Comparison of ENCODE assay signal across 9 mouse cellular contexts in genomic region chr3:96639219-96639618, GRCm38 (mm10). TPM values are rescaled to one million over a fixed set of nuclear protein-coding genes. Genes with fewer than 3 reads are reported as not detected.
DNase-seq lines count a peak whose midpoint lies in the region; ATAC-seq and TF ChIP-seq lines count a peak whose summit lies in the region.
"Had no signal": no experiment of that assay in that cellular context is flagged by ENCODE, and none has a peak within 500 bp of the region (broad histone marks: within the 10 kb centered on the region; RNA-seq: fewer than 3 reads in every experiment).

No protein-coding gene starts in this region.

- no peak for ATAC-seq in heart, embryonic 12.5 days (ENCODE audit: insufficient number of reproducible peaks, low FRiP score)
- ATAC-seq in embryonic facial prominence, embryonic 11.5 days (replicated peaks; ENCODE audit: insufficient number of reproducible peaks, low FRiP score, low TSS enrichment, low read depth): no peak
- no peak for ATAC-seq in stomach, postnatal 0 days (ENCODE audit: low FRiP score, low TSS enrichment)

- TF ChIP-seq CTCF in heart, adult 2 months (IDR thresholded peaks at IDR 0.05): peak; percentile 95
- TF ChIP-seq CTCF in C2C12 (IDR thresholded peaks at IDR 0.05; ENCODE audit: control insufficient read depth, insufficient read depth, insufficient read length): peak; percentile 46
- TF ChIP-seq CTCF in stomach, postnatal 0 days (IDR thresholded peaks at IDR 0.05; ENCODE audit: low read depth): peak; percentile 80

- H3K4me3 ChIP-seq in heart, adult 2 months: no peak overlapping the region
- H3K4me3 ChIP-seq in heart, embryonic 12.5 days: no peak overlapping the region
- no peak overlapping the region for H3K4me3 ChIP-seq in C2C12 (ENCODE audit: insufficient read depth, poor library complexity, severe bottlenecking)
- no peak overlapping the region for H3K4me3 ChIP-seq in embryonic facial prominence, embryonic 11.5 days (ENCODE audit: low read depth, low read length)
- no peak overlapping the region for H3K4me3 ChIP-seq in stomach, postnatal 0 days (ENCODE audit: low read depth, low read length)
- H3K4me3 ChIP-seq: limb, embryonic 15.5 days had no signal

- H3K27me3 ChIP-seq in heart, adult 2 months (ENCODE audit: control insufficient read depth, insufficient read depth, low read length): no peaks in the 10 kb centered on the region
- H3K27me3 ChIP-seq in heart, embryonic 12.5 days (replicated peaks): no peaks in the 10 kb centered on the region
- no peaks in the 10 kb centered on the region for H3K27me3 ChIP-seq in C2C12 (ENCODE audit: control insufficient read depth, insufficient read depth, insufficient read length)
- no peaks in the 10 kb centered on the region for H3K27me3 ChIP-seq in embryonic facial prominence, embryonic 11.5 days (ENCODE audit: control insufficient read depth, insufficient read depth, low read length)
- no peaks in the 10 kb centered on the region for H3K27me3 ChIP-seq in stomach, postnatal 0 days (ENCODE audit: control insufficient read depth, insufficient read depth, low read length)
- H3K27me3 ChIP-seq: limb, embryonic 15.5 days had no signal

- peak; percentile 61 to 77 for DNase-seq in heart, adult 2 months
- DNase-seq in adrenal gland, postnatal 10 days: peak; percentile 76
- peak; percentile 67 for DNase-seq in embryonic facial prominence, embryonic 11.5 days (ENCODE audit: low spot score)
- DNase-seq in kidney, postnatal 36 days: peak; percentile 69 to 87
- DNase-seq in lung, postnatal 4 days: peak; percentile 37 to 71
- peak; percentile 72 for DNase-seq in stomach, postnatal 0 days (ENCODE audit: low spot score)

- no peaks in the 10 kb centered on the region for H3K9me3 ChIP-seq in heart, embryonic 12.5 days (replicated peaks)
- H3K9me3 ChIP-seq in embryonic facial prominence, embryonic 11.5 days (replicated peaks; ENCODE audit: control insufficient read depth, low read length): no peaks in the 10 kb centered on the region
- H3K9me3 ChIP-seq in stomach, postnatal 0 days (ENCODE audit: control insufficient read depth, low read length): no peaks in the 10 kb centered on the region
- H3K9me3 ChIP-seq: limb, embryonic 15.5 days had no signal

- H3K79me2 ChIP-seq in heart, adult 2 months (replicated peaks; ENCODE audit: control insufficient read depth, insufficient read depth, low read length): peaks cover 1% of the 10 kb centered on the region
- H3K79me2 ChIP-seq in C2C12 (ENCODE audit: control insufficient read depth, insufficient read depth): peaks cover 13% of the 10 kb centered on the region

- no peak overlapping the region for H3K27ac ChIP-seq in heart, adult 2 months
- no peak overlapping the region for H3K27ac ChIP-seq in heart, embryonic 12.5 days (ENCODE audit: poor library complexity, severe bottlenecking)
- no peak overlapping the region for H3K27ac ChIP-seq in embryonic facial prominence, embryonic 11.5 days (replicated peaks; ENCODE audit: low read depth, low read length)
- H3K27ac ChIP-seq in stomach, postnatal 0 days (replicated peaks): no peak overlapping the region
- H3K27ac ChIP-seq: limb, embryonic 15.5 days had no signal

- no peaks in the 10 kb centered on the region for H3K36me3 ChIP-seq in heart, adult 2 months (ENCODE audit: control insufficient read depth, insufficient read depth, low read length)
- H3K36me3 ChIP-seq in heart, embryonic 12.5 days: peaks cover 59% of the 10 kb centered on the region
- H3K36me3 ChIP-seq in C2C12 (ENCODE audit: control insufficient read depth, insufficient read depth): peaks cover 26% of the 10 kb centered on the region
- H3K36me3 ChIP-seq in embryonic facial prominence, embryonic 11.5 days (replicated peaks; ENCODE audit: control insufficient read depth, insufficient read depth, low read depth, low read length): peaks cover 6% of the 10 kb centered on the region
- H3K36me3 ChIP-seq in stomach, postnatal 0 days (ENCODE audit: control insufficient read depth, insufficient read depth, low read length): peaks cover 10% of the 10 kb centered on the region

- peak; percentile 60; the same call in 1 of the 2 replicates for TF ChIP-seq EP300 in heart, adult 2 months (IDR thresholded peaks at IDR 0.05; ENCODE audit: insufficient read depth, low read depth, low read length)
- no peak for TF ChIP-seq EP300 in stomach, postnatal 0 days (optimal IDR thresholded peaks at IDR 0.05)

- 85% methylated on average over 1 of the region's 1 CpGs for WGBS in heart, adult 2 months
- 59% methylated on average over 1 of the region's 1 CpGs for WGBS in heart, embryonic 12.5 days
- WGBS in embryonic facial prominence, embryonic 11.5 days: 77% methylated on average over 1 of the region's 1 CpGs
- WGBS in stomach, postnatal 0 days: 88% methylated on average over 1 of the region's 1 CpGs

- TF ChIP-seq POLR2A in heart, adult 2 months (IDR thresholded peaks at IDR 0.05; ENCODE audit: insufficient read depth, low read depth, low read length): no peak

- H3ac ChIP-seq in C2C12 (ENCODE audit: control insufficient read depth, insufficient read length, low read depth): no peak overlapping the region

- H3K4me2 ChIP-seq in heart, embryonic 12.5 days: no peak overlapping the region
- H3K4me2 ChIP-seq in embryonic facial prominence, embryonic 11.5 days (ENCODE audit: low read depth, low read length): no peak overlapping the region
- no peak overlapping the region for H3K4me2 ChIP-seq in stomach, postnatal 0 days (replicated peaks; ENCODE audit: low read depth)
- H3K4me2 ChIP-seq: limb, embryonic 15.5 days had no signal

- H3K4me1 ChIP-seq in heart, adult 2 months (ENCODE audit: control insufficient read depth, insufficient read depth, low read length): peaks cover 6% of the 10 kb centered on the region
- peaks cover 18% of the 10 kb centered on the region for H3K4me1 ChIP-seq in heart, embryonic 12.5 days (replicated peaks)
- H3K4me1 ChIP-seq in embryonic facial prominence, embryonic 11.5 days (ENCODE audit: control insufficient read depth, insufficient read depth, low read length): no peaks in the 10 kb centered on the region
- H3K4me1 ChIP-seq in stomach, postnatal 0 days (replicated peaks; ENCODE audit: control insufficient read depth, insufficient read depth): peaks cover 6% of the 10 kb centered on the region; the same call in 1 of the 2 replicates

- H3K9ac ChIP-seq in heart, adult 2 months (ENCODE audit: low read depth, low read length): no peak overlapping the region
- H3K9ac ChIP-seq in heart, embryonic 12.5 days: no peak overlapping the region
- H3K9ac ChIP-seq in embryonic facial prominence, embryonic 11.5 days (replicated peaks; ENCODE audit: low read length): no peak overlapping the region
- no peak overlapping the region for H3K9ac ChIP-seq in stomach, postnatal 0 days (ENCODE audit: low read length)
- H3K9ac ChIP-seq: limb, embryonic 15.5 days had no signal

- intact Hi-C loops in heart, adult 2 months (cut with DNase I): loop anchor here (1.0 kb wide), 2 partner anchors 59 to 92 kb away; no protein-coding TSS in a partner anchor

- peaks cover 9% of the 10 kb centered on the region for H3K79me3 ChIP-seq in C2C12 (ENCODE audit: low read depth)

TF ChIP-seq in C2C12, 6 proteins besides CTCF, POLR2A, EP300 and RAD21 (continues in another document):
- TF ChIP-seq USF1 (IDR thresholded peaks at IDR 0.05; ENCODE audit: low read depth): no peak

RNA-seq across cellular contexts. Expression of gene Gm42957, which starts 3.9 kb away (rescaled TPM):
- under 1 TPM in 1 of 2 experiments, not detected in 1; 0.30 TPM for total RNA-seq in heart, adult 2 months (2021)
- 0.04 and 0.15 TPM in 2 replicates for polyA plus RNA-seq in heart, adult 2 months (2012; rRNA removed)
- 0.10 and 0.14 TPM in 2 replicates for polyA plus RNA-seq in heart, embryonic 12.5 days (2016; fragmentation: Nextera tagmentation; extraction: Ambion mirVana)
- 0.01 TPM for polyA plus RNA-seq in C2C12 (2012; fragmentation: generic; extraction: Trizol)
- total RNA-seq in adrenal gland, postnatal 10 days (2021): under 1 TPM; 0.24 to 0.33 TPM
- not detected in 2 replicates for polyA plus RNA-seq in embryonic facial prominence, embryonic 11.5 days (2014; fragmentation: Nextera tagmentation; extraction: Ambion mirVana)
- polyA plus RNA-seq in stomach, postnatal 0 days (2015; fragmentation: Nextera tagmentation; extraction: Ambion mirVana): 0.04 and 0.05 TPM in 2 replicates

RNA-seq across cellular contexts. Expression of gene Pex11b, which starts 4.0 kb away (rescaled TPM):
- total RNA-seq in heart, adult 2 months (2021): 10 to 100 TPM; 32.2 to 36.4 TPM
- polyA plus RNA-seq in heart, adult 2 months (2012; rRNA removed): 41.3 and 65.8 TPM in 2 replicates
- 36.9 and 37.2 TPM in 2 replicates for polyA plus RNA-seq in heart, embryonic 12.5 days (2016; fragmentation: Nextera tagmentation; extraction: Ambion mirVana)
- polyA plus RNA-seq in C2C12 (2012; fragmentation: generic; extraction: Trizol): 19.9 TPM
- 10 to 100 TPM; 46.7 to 48.4 TPM for total RNA-seq in adrenal gland, postnatal 10 days (2021)
- 54.7 and 62.3 TPM in 2 replicates for polyA plus RNA-seq in embryonic facial prominence, embryonic 11.5 days (2014; fragmentation: Nextera tagmentation; extraction: Ambion mirVana)
- polyA plus RNA-seq in stomach, postnatal 0 days (2015; fragmentation: Nextera tagmentation; extraction: Ambion mirVana): 36.6 and 38.2 TPM in 2 replicates

RNA-seq across cellular contexts. Expression of gene Itga10, which starts 6.2 kb away (rescaled TPM):
- under 1 TPM; 0.70 to 0.91 TPM for total RNA-seq in heart, adult 2 months (2021)
- 1.5 and 2.9 TPM in 2 replicates for polyA plus RNA-seq in heart, adult 2 months (2012; rRNA removed)
- 0.75 and 0.91 TPM in 2 replicates for polyA plus RNA-seq in heart, embryonic 12.5 days (2016; fragmentation: Nextera tagmentation; extraction: Ambion mirVana)
- polyA plus RNA-seq in C2C12 (2012; fragmentation: generic; extraction: Trizol): 1.2 TPM
- total RNA-seq in adrenal gland, postnatal 10 days (2021): 1 to 10 TPM; 1.8 to 2.0 TPM
- polyA plus RNA-seq in embryonic facial prominence, embryonic 11.5 days (2014; fragmentation: Nextera tagmentation; extraction: Ambion mirVana): 0.59 and 0.77 TPM in 2 replicates
- 0.28 and 0.42 TPM in 2 replicates for polyA plus RNA-seq in stomach, postnatal 0 days (2015; fragmentation: Nextera tagmentation; extraction: Ambion mirVana)

RNA-seq across cellular contexts. Expression of gene Rbm8a, which starts 9.5 kb away (rescaled TPM):
- total RNA-seq in heart, adult 2 months (2021): 10 to 100 TPM; 29.5 to 33.9 TPM
- polyA plus RNA-seq in heart, adult 2 months (2012; rRNA removed): 8.4 and 12.0 TPM in 2 replicates
- 90.8 and 95.8 TPM in 2 replicates for polyA plus RNA-seq in heart, embryonic 12.5 days (2016; fragmentation: Nextera tagmentation; extraction: Ambion mirVana)
- polyA plus RNA-seq in C2C12 (2012; fragmentation: generic; extraction: Trizol): 80.3 TPM
- total RNA-seq in adrenal gland, postnatal 10 days (2021): 10 to 100 TPM; 68.8 to 72.9 TPM
- polyA plus RNA-seq in embryonic facial prominence, embryonic 11.5 days (2014; fragmentation: Nextera tagmentation; extraction: Ambion mirVana): 195 and 196 TPM in 2 replicates
- 70.9 and 75.5 TPM in 2 replicates for polyA plus RNA-seq in stomach, postnatal 0 days (2015; fragmentation: Nextera tagmentation; extraction: Ambion mirVana)

RNA-seq across cellular contexts. Expression of gene Ankrd35, which starts 30.7 kb away (rescaled TPM):
- total RNA-seq in heart, adult 2 months (2021): 1 to 10 TPM in 1 of 2 experiments, under 1 TPM in 1; 0.80 to 1.2 TPM
- 1.2 and 1.5 TPM in 2 replicates for polyA plus RNA-seq in heart, adult 2 months (2012; rRNA removed)
- 0.17 and 0.23 TPM in 2 replicates for polyA plus RNA-seq in heart, embryonic 12.5 days (2016; fragmentation: Nextera tagmentation; extraction: Ambion mirVana)
- polyA plus RNA-seq in C2C12 (2012; fragmentation: generic; extraction: Trizol): 0.09 TPM
- total RNA-seq in adrenal gland, postnatal 10 days (2021): 1 to 10 TPM; 1.5 to 1.9 TPM
- 0.14 and 0.45 TPM in 2 replicates for polyA plus RNA-seq in embryonic facial prominence, embryonic 11.5 days (2014; fragmentation: Nextera tagmentation; extraction: Ambion mirVana)
- 5.5 and 6.2 TPM in 2 replicates for polyA plus RNA-seq in stomach, postnatal 0 days (2015; fragmentation: Nextera tagmentation; extraction: Ambion mirVana)
